Mouse (Mus musculus) retina, postnatal 1 day (tissue): ENCODE data around the gene Cacng8.
A peak's percentile ranks its signal among the peaks of the same experiment; 100 is the strongest.
"Not testable (repeated sequence)": the region's sequence is repeated elsewhere in the genome, so short reads cannot be mapped to it uniquely, and the experiment has no call there.

Experiments
- DNase-seq: peaks from one replicate; pipeline ENCODE4 v3.0.0-alpha.2; 2012

Cacng8 gene

DNA sequence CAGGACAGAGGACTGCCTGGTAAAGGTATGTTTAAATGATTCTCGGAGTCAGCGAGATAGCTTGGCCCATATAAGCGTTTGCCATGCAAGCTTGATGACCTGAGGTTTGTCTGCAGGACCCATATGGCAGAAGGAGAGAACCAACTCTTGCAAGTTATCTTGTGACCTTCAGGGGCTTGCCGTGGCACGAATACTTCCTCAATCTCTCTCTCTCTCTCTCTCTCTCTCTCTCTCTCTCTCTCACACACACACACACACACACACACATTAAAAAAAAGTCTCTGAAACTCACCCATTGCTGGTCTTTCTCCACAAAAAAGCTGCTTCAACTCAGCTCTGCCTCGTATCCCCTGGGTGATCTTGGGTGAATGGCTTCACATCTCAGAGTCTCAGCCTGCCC, 1.6 kb upstream of the Cacng8 start:
- DNase-seq = no peak

DNA sequence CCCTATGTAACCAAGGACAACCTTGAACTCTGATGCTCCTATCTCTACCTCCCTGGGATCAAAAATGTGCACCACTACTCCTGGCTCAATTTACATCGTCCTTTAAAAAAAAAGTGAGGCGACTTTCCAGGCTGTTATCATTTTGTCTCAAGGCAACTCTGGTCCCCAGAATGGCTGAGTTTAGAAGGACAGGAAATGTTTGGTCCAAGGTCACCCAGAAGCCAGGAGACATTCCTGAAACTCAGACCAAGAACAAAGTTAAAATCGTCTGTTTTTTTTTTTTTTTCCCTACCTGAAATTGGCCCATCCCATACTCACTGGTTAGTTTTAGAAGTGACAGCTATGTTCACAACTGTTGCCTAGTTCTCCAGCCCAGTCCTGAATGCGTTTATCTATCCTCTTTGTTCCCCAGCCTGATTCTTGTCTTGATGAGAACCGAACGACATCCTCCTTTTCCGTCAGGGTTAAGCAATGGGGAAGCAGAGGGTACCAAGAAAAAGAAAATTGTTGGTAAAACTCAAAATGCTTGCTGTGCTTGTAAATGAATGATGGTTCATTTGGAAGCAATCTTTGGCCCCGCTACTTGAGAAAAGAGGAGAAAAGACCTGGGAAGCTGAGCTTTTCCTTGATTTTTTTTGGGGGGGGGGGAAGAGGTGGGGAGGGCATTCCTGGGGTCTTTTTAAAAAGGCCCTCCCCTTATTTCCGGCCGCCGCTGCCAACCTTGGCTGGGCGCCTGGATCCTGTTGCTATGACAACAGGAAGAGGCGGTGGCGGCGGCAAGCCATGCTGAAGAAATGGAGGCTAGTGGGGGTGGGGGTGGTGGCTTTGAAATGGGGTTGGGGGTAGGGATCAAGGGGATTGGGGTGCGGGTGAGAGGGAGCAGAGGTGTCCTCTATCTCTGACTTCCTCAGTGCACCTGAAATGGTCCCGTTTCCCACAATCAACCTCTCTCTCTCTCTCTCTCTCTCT, 755 bp upstream of the Cacng8 start:
- peak; percentile 86 for DNase-seq

DNA sequence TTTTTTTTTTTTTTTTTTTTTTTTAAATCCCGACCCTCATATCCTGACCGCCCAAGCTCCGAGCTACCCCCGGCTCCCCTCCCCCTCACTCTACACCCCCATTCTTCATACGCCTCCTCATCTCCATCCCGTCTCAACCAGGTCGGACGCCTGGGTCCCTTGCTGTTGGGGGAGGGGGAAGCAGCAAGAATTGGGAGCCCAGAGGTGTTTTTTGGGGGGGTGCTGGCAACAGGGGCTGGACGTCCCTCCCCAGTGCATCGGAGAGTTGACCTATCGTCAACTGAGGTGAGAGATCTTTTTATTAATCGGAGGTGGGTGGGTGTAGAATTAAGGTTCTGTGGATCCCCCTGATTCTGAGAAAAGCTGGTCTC, 583 bp downstream of the Cacng8 start:
- DNase-seq = no peak

DNA sequence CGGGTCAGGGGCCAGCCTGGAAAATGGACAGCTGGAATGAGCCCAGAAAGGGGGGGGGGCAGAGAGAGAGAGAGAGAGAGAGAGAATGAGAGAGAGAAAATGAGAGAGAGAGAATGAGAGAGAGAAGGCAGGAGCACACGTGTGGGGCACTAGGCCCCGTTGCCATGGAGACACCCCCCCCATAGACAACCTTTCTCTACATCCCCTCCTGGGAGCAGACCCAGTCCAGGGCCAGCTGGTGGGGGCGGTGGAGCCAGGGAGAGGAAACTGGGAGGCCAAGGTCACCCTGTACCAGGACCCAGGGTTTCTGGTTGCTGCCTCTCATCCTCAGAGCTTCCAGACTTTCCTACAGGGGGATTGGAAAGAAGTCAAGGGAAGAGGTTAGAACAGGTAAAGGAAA, 1.3 kb downstream of the Cacng8 start:
- peak; percentile 63 for DNase-seq

DNA sequence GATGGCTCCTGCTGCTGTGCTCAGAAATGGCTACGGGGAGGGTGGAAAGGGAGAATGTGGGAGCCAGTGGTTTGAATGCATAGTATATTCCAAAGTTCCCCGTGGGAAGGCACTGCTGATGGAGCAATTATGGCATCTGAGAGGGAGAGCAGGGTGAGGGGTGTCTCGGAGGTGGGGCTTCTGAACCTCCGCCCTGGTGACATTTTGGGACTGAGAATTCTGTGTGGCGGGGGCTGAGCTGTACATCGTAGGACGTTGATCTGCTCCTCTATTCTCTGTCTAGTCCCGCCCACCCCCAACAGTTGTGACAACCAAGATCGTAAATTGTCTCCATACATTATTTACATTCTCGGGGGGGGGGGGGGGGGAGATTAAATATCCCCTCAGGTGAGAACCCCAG, 6.9 kb downstream of the Cacng8 start:
- no peak for DNase-seq

DNA sequence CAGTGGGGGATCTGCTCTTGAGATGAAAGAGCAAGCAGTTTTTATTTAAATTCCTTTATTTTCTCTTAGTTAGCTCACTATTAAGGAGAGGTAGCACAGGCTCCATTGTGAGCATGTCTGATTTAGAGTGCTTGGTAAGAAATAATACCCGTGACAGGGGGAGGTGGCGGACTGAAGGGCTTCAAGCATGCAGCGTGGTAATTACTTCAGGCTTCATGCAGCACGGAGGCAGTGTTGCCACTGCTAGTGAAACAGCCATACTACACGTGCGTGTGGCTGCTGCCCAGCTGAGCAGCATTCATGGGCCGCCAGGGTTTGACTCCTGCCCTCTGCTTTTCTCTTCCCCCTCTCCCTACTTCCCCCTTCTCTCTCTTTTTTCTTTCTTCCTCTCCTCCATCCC, 7.3 kb downstream of the Cacng8 start:
- DNase-seq = no peak

DNA sequence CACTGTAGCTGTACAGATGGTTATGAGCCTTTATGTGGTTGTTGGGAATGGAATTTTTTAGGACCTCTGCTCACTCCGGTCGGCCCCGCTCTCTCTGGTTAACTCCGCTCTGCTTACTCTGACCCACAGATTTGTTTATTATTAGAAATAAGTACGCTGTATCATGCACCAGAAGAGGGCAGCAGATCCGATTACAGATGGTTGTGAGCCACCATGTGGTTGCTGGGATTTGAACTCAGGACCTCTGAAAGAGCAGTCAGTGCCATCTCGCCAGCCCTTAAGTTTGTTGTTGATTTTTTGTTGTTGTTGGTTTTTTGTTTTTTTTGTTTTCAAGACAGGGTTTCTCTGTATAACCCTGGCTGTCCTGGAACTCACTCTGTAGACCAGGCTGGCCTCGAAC, 7.9 kb downstream of the Cacng8 start:
- DNase-seq = not testable (repeated sequence)

DNA sequence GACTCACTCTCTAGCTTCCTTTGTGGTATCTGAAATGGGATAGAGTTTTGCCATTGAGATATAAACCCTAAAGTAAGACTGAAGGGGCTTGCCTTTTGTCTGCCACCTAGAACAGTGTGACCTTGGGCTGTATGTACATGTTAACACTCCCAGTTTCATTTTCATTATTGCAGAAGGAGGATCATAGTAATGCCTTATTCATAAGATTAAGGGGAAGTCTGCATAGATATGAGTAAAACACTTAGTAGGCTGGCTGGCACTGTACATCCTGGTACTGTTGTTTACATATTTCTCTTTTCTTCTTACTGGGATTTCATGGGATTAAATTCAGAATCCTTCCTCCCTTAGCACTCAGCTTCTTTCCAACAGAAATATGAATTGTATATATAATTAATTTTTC, 9.5 kb downstream of the Cacng8 start:
- no peak for DNase-seq

DNA sequence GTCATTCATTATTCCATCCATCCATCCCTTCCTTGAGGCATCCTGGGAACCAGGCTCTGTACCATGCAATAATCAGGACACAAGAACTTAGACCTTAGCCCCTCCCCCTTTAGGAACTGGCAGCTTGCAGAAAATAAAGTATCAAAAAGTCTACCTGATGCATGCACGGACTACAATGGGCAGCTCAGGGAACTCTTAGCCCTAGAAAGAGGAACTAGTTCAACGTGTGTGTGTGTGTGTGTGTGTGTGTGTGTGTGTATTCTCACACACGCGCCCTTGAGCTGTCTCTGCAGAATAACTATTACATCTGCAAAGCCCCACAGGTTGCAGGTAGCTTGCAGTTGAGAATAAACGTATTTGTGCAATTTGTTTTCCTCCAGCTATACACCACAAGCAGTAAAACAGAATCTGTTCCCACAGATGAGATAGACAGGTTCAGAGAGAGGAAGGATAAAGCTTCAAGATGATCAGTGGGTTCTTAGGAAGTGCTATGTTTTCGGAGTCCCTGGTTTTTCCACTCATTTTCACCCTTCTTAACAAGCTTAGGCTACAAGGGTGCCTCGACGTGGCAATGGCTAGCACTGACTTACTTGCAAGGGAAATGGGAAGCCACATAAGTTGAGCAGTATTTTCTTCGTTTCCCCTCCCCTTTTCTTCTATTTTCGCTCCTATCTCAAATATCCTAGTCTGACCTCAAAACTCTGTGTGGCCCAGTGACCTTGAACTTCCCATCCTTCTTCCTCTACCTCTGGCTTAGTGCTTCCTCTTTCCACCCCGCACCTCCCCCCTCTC, 19.4 kb downstream of the Cacng8 start:
- no peak for DNase-seq

DNA sequence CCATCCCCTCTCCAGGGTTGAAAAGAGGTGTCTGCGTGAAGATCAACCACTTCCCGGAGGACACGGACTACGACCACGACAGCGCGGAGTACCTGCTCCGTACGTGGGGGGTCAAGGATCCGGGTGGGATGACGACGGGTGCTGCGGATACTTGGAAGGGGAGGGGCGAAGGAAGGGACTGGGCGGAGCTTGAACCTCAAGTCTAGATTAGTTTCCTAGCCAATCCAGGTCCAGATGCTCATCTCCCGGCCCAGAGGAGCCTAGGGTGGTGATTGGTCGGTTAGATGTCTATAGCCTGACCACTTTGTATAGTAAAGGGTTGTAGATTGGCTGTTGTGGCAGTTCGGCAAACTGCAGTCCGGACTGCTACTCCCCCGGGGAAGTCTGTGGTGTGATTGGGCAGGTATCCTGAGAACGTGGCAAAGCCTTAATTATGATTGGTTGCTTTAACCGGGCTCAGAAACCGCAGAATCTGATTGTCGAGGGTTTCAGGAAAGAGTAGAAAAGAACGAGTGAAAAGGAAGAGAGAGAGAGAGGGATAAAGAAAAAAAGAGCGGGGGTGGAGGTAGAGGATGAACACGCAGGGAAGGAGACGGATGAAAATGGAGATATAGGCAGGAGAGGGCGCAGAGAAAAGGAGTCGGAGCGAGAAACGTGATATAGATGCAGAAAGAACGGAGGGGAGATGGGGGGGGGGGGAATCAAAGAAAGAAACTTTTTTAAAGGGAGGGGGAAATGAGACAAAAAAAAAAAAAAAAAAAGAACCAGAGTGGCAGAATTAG, 20.9 kb downstream of the Cacng8 start:
- DNase-seq = peak; percentile 92

DNA sequence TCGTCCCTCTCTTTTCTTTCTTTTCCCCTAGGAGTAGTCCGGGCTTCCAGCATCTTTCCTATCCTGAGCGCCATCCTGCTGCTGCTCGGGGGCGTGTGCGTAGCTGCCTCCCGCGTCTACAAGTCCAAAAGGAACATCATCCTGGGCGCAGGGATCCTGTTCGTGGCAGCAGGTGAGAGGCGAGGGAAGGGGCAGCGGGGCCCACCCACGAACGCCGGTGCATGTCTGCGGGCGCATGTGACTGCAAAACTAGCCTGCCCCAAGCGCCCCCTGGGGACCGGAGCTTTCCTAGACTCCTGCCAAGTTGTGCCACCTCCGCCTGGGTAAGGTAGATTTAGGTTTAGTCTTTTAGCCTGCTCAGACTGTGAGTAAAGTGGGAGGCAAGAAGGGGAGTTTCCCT, 21.6 kb downstream of the Cacng8 start:
- peak; percentile 65 for DNase-seq

DNA sequence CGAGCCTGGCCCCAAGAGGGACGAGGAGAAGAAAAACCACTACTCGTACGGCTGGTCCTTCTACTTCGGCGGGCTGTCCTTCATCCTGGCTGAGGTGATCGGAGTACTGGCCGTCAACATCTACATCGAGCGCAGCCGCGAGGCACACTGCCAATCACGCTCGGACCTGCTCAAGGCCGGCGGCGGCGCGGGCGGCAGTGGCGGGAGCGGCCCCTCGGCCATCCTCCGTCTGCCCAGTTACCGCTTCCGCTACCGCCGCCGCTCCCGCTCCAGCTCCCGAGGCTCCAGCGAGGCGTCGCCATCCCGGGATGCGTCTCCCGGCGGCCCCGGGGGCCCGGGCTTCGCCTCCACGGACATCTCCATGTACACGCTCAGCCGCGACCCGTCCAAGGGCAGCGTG, 24.4 kb downstream of the Cacng8 start:
- DNase-seq = peak; percentile 65

DNA sequence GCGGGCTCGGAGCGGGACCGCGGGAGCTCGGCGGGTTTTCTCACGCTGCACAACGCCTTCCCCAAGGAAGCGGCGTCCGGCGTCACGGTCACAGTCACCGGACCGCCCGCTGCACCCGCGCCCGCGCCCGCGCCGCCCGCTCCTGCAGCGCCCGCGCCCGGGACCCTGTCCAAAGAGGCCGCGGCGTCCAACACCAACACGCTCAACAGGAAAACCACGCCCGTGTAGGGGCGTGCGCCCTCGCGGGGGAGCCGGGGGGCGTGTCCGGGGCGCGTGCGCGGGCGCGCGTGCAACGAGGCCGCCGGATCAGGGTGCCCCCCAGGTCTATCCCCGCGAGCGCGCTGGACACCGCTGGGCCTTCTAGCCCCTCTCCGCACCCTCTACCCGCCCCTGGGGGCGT, 24.9 kb downstream of the Cacng8 start:
- DNase-seq = peak; percentile 66

DNA sequence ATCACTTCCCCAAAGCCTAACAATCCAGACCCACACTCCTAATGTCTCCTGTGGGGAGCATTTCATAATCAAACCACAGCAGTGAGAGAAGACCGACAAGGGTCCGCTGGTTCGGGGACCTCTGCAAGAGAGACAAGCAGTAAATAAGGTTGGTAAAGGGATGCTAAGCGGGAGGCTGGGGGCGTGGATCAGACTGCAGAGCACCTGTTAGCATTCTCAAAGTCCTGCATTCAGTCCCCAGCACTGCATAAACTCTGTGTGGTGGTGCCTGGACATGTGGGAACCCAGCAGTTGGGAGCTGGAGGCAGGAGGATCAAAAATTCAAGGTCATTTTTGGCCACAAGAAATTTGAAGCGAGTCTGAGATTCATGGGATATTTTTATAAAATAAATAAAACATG, 29.5 kb downstream of the Cacng8 start:
- DNase-seq = no peak

DNA sequence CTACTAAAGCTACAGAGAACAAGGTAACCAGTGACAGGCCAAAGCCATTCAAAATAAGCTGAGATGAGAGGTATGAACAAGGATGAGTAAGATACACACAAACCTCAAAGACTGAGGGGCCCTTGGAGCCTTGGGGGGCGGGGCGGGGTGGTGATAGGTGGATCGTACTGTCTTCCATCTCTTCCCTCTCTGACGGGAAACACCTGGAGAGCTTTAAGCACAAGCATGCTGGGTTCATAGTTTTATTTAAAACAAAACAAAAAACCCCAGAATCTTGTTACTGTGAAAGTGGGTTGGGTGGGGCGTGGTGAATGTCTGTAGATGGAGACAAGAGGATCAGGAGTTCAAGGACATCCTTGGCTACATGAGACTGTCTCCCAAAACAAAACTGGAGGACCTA, 30.0 kb downstream of the Cacng8 start:
- no peak for DNase-seq

DNA sequence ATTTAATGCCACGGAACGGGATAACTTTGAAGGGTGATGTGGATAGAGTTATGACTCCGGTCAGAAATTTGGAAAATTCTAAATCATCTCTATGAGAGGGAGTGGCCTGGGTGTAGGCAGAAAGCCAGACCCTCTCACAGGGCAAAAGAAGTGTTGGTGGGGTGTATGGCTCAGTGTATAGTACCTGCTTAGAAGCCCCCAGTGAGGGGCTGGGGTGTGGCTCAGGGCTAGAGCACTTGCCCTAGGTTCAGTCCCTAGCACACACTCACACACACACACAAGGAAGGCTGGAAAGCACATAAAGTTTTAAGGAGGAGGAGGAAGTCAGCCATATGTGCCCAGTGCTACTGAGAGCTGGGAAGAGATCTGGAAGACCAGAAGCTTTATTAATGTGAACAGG, 30.8 kb downstream of the Cacng8 start:
- DNase-seq = no peak

DNA sequence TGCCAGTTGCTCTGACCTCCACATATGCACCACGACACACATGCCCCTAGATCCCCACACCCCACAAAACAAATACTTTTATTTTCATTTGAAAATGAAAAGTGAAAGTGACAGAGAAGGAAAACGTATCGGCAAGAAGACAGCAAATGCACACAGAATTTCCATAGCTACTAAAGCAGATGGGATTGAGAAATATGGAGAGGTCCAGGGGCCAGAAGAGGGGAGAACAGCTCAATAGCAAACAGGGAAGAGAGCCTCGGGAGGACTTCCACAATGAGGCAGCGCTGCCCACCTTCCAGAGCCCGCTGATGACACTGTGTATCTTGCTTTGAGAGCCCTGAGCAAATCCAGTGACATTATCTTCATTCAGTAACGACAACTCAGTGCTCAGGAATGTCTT, 31.6 kb downstream of the Cacng8 start:
- no peak for DNase-seq

DNA sequence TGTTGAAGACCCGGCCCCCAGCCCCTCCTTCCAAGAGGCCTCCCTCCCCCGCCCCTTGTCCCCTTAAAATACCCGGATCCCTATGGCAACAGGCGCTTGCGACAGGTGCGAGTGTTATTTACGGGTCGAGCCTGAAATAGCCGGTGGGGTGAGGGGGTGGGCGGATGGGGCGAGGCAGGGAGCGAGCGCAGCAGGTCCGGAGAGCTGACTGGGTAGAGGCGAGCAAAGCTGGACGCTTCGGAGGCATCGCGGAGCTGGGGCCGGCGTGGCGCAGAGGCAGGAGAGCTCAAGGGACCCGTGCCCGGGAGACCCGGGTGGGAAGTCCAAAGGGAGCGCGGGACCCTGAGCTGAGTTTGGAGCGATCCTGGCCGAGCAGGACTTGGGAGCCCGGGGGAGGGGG, 32.9 kb downstream of the Cacng8 start:
- DNase-seq = peak; percentile 39

DNA sequence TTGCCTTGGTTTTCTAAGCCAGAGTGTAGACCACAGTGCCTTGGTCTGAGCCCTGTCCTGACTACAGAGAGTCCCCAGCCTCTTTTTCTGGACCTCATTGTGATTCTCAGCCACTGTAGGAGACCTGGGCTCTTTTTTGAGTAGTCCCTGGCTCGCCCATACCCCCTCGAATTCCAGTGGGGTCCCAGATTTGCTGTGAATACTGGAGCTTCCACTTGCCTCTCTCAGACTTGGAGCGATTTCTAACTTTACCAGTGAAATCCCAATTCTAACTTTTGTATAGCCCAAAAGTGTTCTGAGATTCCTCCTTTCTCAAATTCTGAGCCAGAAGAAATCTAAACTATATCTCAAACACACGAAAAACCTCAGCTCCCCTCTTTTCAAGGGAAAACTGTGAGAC, 33.4 kb downstream of the Cacng8 start, which contains the start of gene Cacng6:
Gene Cacng6, plus strand, starts transcription at position 301 of the 400 bp plus-strand sequence.
- no peak for DNase-seq

DNA sequence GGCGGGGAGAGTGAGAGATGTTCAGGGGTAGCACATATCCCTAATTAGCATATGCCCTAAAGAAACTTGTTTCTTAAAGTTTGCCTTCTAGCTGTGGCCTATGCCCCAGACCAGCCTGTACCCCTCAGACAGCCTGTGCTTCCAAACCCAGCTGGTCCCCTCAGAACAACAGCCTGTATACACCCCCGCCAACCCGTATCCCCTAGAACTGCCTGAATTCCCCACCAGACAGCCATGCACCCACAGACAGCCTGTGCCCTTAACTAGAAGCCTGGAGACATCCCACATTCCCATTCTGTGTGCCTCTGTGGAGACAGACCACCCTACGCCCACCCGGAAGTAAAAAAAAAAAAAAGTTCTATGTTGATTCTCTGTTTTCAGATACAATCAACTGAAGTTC, 34.7 kb downstream of the Cacng8 start:
- DNase-seq = no peak

DNA sequence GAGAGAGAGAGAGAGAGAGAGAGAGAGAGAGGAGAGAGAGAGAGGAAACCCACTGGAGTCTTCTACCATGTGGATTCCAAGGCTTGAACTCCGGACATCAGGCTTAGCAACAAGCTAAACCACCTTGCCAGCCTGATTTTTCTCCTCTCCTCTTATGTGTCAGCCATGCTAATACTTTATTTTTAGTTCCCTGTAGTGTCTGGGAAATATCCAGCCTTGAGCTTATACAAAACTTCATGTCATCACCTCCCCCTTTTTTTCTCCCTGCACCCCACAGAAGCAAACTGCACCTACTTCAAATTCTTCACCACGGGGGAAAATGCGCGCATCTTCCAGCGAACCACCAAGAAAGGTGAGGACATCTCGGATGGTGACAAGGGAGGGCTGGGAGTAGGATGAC, 39.7 kb downstream of the Cacng8 start:
- DNase-seq = no peak

DNA sequence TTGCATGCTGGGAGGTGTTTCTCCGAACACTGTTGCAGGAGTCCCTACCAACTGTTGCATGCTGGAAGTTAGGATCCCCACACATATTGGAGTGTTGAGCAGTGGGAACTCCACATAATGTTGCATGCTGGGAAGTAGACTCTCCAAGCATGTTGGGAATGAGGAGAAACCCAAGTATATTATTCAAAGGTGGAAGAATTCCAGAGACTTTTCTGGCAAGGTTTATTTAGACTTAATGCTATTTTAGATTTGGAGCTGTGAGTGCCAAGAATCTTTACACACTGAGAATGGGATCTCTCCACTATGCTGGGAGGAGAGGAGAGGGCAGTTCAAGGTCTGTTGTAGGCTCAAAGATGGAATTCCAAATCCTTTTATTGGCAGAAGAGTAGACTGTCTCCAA, 41.6 kb downstream of the Cacng8 start:
- no peak for DNase-seq

DNA sequence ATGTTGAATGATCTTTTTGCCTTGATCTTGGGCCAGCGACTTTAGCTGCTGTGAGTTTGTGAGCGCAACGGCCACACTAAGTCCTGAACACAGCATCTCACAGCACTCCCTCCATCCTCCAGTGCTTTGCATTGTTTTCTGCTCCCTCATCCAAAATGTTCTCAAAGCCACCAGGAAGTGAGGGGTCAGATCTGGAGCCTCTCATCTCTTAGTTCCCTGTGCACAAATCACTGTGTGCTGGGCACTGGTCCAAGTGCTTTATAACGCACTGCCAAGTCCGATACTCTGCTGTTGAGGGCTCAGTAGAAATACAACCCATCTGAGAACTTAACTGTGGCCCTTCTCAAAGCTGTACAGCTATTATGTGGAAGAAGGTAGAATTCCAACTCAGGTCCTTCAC, 47.5 kb downstream of the Cacng8 start:
- DNase-seq = no peak
